Mouse (Mus musculus) left cerebral cortex, adult 9 months (tissue): ENCODE results near the gene B4gat1.

Experiments used
- DNase-seq, 2 experiments: peaks; one replicate each; pipeline ENCODE4 v3.0.0; 2022; ENCODE audit warnings: low spot score in 2 of 2

B4gat1 gene

GRCm38 (mm10) chr19:5032686-5033085, 5.9 kb upstream of the B4gat1 start:
- DNase-seq, result no peak

- no peak for DNase-seq
Observed at GRCm38 (mm10) chr19:5036577-5036976, 2.0 kb upstream of the B4gat1 start.

GRCm38 (mm10) chr19:5037678-5038571, 701 bp upstream of the B4gat1 start:
- DNase-seq, result peak in 1 of 2 experiments; percentile 89

GRCm38 (mm10) chr19:5039301-5040114, 882 bp downstream of the B4gat1 start:
- peak in 1 of 2 experiments; percentile 32 for DNase-seq

GRCm38 (mm10) chr19:5040862-5041523, 2.4 kb downstream of the B4gat1 start, which contains the start of gene Brms1:
Gene Brms1, plus strand, starts transcription at chr19:5041354.
- DNase-seq, result peak; percentile 84 to 92

- no peak for DNase-seq
Observed at GRCm38 (mm10) chr19:5041588-5041987, 3.0 kb downstream of the B4gat1 start.

GRCm38 (mm10) chr19:5045531-5045930, 6.9 kb downstream of the B4gat1 start:
- DNase-seq, result no peak

GRCm38 (mm10) chr19:5048138-5049056, 9.8 kb downstream of the B4gat1 start:
- peak in 1 of 2 experiments; percentile 77 for DNase-seq

- DNase-seq, result no peak
Observed at GRCm38 (mm10) chr19:5049325-5049724, 10.7 kb downstream of the B4gat1 start.

GRCm38 (mm10) chr19:5050047-5050905, 11.7 kb downstream of the B4gat1 start, which contains the start of gene Rin1:
Gene Rin1, plus strand, starts transcription at chr19:5050481.
- peak; percentile 84 to 89 for DNase-seq

- no peak for DNase-seq
Observed at GRCm38 (mm10) chr19:5051031-5051430, 12.4 kb downstream of the B4gat1 start.

- DNase-seq, result no peak
Observed at GRCm38 (mm10) chr19:5051515-5051914, 12.9 kb downstream of the B4gat1 start.

- DNase-seq, result no peak
Observed at GRCm38 (mm10) chr19:5052166-5052822, 13.7 kb downstream of the B4gat1 start.

GRCm38 (mm10) chr19:5052853-5053252, 14.2 kb downstream of the B4gat1 start:
- no peak for DNase-seq

- no peak for DNase-seq
Observed at GRCm38 (mm10) chr19:5053909-5054308, 15.3 kb downstream of the B4gat1 start.

- no peak for DNase-seq
Observed at GRCm38 (mm10) chr19:5056251-5056650, 17.6 kb downstream of the B4gat1 start.

- no peak for DNase-seq
Observed at GRCm38 (mm10) chr19:5057876-5058775, 19.5 kb downstream of the B4gat1 start.
